Mouse (Mus musculus) cerebellum, postnatal 36 days (tissue): ENCODE data around the gene Serpina1b.
"Not testable (repeated sequence)": the region's sequence is repeated elsewhere in the genome, so short reads cannot be mapped to it uniquely, and the experiment has no call there.

Source experiments
- DNase-seq, 2 experiments: peaks; one replicate each; pipeline ENCODE4 v3.0.0; 2021 to 2022; ENCODE audit warnings: mixed read lengths in 2 of 2

Serpina1b gene

DNA sequence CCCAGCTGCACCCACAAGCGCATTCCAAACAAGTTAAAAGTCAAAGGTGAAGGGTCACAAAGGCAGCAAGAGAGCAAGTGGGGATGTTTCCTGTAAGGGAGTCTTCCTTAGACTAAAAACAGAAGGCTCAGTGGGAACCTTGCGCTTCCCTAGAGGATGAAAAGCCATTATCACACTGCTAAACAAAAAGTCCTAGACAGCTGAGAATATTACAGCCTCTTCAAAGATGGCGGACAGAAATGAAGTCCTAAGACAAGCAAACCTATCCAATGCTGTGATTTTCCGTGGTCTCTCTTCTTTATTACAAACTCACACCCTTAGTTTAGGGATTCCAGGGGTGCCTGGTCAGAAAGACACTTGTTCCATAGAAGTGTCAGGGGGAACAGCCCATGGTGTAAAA, at the start of gene Serpina1b:
Serpina1b (minus strand) TSS at position 101 of the 400 bp plus-strand sequence.
- DNase-seq, result not testable (repeated sequence)

DNA sequence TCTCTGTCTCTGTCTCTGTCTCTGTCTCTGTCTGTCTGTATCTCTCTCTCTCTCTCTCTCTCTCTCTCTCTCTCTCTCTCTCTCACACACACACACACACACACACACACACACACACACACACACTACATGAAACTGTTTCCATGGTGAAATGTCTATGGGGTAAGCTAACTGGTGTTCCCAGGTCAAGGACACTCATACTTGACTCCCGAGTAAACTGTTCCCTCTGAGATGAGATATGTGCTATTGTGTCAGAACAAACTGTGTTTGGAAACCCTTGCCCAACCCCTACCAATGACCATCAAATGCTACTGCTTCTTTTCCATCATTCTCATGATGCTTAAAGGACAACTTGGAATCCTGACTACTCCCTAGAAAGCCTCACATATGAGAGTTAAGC, 36.7 kb upstream of the Serpina1b start:
- DNase-seq, result not testable (repeated sequence)

DNA sequence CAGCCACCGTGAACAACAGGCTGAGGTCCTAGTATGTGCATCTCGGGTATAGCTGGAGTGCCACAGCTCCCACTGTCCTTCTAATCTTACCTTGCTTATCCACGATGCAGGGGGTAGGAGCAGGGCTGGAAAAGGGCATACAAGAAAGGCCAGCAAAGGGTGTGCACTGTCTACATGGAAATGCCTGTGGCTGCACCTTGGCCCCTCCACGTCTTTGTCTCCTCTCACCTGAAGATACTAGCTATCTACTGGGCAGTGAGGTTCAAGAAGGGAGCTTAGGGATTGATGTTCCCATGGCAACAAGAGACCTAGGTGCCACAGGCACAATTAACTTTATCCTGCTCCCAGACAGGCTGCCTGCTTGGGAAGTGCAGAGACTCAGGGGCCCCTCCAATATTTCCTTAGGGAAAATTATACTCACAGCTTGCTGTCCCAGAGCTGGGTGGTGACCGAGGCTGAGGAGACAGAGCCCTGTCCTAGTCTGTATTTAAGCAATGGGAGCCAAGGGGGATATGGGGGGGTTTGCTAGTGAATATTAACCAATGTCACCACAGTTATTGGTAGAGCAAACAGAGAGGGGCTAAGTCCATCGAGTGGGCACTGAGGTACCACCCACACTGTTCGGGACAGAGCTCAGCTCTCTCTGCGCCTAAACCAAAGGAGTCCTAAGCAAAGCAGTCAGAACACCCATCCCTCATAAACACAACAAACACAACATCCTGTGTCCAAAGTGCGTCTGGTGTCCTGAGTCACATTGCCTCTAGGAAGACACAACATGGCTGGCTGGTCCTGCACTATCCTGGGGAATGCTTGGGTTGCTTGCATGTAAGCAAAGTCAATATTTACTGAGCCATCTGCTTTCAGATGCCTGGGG, 33.2 kb upstream of the Serpina1b start, which contains the start of gene Serpina1a:
Serpina1a (minus strand) TSS at position 462 of the 874 bp plus-strand sequence.
- not testable (repeated sequence) for DNase-seq

DNA sequence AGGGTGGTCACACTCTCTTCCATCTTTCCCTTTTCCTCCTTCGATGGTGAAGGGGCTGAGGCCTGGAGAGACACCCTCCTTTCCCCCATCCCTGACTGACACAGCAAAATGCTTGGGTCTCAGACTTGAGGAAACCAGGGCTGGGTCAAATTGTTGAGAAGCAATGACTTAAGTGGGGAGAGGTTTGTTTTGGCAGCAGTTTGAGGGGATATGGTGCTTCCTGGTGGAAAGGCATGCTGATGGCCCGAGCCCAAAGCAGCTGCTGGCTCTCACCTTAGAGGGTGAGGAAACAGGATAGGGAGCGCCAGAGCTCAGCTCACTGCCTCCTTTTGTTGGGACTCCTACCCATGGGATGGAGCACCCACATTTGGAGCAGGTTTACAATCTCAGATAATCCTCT, 30.8 kb upstream of the Serpina1b start:
- no peak for DNase-seq

DNA sequence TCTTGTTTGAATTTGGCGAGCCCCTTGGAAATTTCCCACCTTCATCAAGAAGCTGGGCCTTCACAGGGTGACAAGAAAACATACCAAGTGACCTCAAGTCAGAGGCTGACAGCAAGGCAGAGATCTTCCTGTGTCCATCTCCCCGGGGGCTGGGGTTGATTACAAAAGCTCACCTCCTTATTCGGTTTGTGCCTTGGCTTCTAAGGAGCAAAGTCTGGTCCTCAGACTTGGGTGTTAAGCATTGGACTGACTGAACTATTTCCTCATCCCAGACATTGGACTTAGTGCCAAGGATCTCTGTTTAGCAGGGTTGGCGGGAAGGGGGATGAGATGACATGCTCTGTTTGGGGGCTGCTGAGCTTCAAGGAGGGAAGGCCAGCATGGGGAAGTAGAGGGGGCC, 30.4 kb upstream of the Serpina1b start:
- DNase-seq, result not testable (repeated sequence)

DNA sequence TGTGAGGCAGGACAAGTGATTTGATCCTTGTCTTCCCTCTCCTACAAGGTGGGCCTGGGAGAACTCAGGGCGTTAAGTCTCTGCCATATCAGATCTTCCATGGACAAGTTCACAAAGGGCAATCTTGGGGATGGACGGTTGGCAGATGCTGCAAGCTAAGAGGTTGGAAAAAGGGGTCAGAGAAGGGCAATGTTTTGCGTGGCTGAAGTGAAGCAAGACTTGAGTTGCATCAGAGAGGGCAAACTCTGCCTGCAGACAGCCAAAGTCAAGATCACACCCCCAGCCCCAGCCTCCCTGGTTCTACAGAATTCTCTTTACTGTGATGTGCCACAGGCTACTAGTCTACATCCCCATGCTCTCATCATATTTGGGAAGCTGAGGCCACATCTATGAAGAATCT, 29.4 kb upstream of the Serpina1b start:
- DNase-seq, result not testable (repeated sequence)

DNA sequence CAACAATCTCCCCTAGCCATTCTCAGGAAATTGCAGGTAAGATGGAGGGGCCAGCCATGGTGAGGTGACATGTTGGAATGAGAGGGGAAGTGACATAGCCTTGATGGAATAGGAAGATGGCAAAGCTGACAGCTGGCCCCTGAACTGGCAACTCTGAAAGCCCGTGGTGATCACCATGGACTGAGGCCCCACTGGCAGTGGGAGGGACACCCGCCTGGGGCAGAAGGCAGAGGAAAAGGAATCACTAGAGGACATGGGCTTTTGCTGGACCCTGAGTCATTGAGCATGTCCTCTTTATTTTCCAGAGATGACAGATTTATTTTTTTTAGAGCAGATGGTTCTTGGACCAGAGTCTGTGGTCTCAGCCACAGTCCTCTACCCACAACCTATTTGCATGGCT, 22.9 kb upstream of the Serpina1b start:
- not testable (repeated sequence) for DNase-seq

DNA sequence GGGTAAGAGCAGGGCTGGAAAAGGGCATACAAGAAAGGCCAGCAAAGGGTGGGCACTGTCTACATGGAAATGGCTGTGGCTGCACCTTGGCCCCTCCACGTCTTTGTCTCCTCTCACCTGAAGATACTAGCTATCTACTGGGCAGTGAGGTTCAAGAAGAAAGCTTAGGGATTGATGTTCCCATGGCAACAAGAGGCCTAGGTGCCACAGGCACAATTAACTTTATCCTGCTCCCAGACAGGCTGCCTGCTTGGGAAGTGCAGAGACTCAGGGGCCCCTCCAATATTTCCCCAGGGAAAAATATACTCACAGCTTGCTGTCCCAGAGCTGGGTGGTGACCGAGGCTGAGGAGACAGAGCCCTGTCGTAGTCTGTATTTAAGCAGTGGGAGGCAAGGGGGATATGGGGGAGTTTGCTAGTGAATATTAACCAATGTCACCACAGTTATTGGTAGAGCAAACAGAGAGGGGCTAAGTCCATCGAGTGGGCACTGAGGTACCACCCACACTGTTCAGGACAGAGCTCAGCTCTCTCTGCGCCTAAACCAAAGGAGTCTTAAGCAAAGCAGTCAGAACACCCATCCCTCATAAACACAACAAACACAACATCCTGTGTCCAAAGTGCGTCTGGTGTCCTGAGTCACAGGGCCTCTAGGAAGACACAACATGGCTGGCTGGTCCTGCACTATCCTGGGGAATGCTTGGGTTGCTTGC, 2.4 kb downstream of the Serpina1b start:
- not testable (repeated sequence) for DNase-seq

DNA sequence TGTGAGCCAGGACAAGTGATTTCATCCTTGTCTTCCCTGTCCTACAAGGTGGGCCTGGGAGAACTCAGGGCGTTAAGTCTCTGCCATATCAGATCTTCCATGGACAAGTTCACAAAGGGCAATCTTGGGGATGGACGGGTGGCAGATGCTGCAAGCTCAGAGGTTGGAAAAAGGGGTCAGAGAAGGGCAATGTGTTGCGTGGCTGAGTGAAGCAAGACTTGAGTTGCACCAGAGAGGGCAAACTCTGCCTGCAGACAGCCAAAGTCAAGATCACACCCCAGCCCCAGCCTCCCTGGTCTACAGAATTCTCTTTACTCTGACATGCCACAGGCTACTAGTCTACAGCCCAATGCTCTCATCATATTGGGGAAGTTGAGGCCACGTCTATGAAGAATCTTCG, 6.3 kb downstream of the Serpina1b start:
- not testable (repeated sequence) for DNase-seq

DNA sequence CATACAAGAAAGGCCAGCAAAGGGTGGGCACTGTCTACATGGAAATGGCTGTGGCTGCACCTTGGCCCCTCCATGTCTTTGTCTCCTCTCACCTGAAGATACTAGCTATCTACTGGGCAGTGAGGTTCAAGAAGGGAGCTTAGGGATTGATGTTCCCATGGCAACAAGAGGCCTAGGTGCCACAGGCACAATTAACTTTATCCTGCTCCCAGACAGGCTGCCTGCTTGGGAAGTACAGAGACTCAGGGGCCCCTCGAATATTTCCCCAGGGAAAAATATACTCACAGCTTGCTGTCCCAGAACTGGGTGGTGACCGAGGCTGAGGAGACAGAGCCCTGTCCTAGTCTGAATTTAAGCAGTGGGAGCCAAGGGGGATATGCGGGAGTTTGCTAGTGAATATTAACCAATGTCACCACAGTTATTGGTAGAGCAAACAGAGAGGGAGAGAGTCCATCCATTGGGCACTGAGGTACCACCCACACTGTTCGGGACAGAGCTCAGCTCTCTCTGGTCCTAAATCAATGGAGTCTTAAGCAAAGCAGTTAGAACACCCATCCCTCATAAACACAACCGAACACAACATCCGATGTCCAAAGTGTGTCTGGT, 56.8 kb downstream of the Serpina1b start, which contains the start of gene Serpina1d:
Serpina1d (minus strand) TSS at position 347 of the 606 bp plus-strand sequence.
- not testable (repeated sequence) for DNase-seq

DNA sequence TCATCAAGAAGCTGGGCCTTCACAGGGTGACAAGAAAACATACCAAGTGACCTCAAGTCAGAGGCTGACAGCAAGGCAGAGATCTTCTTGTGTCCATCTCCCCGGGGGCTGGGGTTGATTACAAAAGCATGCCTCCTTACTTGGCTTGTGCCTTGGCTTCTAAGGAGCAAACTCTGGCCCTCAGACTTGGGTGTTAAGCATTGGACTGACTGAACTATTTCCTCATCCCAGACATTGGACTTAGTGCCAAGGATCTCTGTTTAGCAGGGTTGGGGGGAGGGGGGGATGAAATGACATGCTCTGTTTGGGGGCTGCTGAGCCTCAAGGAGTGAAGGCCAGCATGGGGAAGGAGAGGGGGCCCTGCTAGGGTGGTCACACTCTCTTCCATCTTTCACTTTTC, 59.6 kb downstream of the Serpina1b start:
- DNase-seq, result not testable (repeated sequence)

DNA sequence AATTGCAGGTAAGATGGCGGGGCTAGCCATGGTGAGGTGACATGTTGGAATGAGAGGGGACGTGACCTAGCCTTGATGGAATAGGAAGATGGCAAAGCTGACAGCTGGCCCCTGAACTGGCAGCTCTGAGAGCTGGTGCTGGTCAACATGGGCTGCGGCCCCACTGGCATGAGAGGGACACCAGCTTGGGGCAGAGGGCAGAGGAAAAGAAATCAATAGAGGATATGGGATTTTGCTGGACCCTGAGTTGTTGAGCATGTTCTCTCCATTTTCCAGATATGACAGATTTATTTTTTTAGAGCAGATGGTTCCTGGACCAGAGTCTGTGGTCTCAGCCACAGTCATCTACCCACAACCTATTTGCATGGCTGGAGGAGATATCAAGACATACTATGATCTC, 67.1 kb downstream of the Serpina1b start:
- DNase-seq, result not testable (repeated sequence)

DNA sequence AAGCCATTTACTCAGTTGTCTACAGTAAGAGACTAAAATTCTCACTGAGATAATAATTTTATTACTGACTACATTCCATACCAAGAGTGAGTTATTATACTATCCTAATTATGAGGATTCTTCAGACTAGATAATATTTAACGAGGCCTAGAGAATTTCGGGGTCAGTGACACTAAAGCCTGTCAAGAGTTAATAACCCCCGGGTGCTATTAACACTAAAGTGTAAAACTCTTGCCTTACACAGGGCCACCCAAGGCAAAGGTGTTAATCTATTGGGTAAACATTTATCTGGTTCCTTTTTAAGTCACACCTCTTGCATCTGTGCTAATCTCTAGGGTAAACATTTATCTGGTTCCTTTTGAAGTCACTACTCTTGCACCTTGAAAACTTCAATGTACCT, 69.9 kb downstream of the Serpina1b start:
- not testable (repeated sequence) for DNase-seq

DNA sequence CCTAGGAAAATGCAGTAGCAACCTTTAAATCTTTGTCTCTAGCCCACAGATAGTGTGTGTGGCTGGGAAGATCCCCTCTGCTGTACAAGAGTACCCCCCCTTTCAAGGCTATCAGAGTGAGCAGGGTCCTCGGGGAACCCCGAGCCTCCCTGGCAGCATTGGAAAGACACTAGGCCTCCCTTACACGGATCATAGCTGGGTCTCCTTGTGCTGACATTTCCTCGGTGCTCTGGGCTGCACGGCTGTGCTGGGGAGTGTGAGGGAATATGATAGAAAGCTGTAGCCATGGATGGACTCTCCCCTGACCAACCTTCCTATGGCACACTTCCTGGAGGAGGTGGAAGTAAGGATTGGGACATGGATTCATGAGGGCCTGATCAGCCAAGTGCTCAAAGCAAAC, 84.2 kb downstream of the Serpina1b start:
- DNase-seq, result not testable (repeated sequence)

DNA sequence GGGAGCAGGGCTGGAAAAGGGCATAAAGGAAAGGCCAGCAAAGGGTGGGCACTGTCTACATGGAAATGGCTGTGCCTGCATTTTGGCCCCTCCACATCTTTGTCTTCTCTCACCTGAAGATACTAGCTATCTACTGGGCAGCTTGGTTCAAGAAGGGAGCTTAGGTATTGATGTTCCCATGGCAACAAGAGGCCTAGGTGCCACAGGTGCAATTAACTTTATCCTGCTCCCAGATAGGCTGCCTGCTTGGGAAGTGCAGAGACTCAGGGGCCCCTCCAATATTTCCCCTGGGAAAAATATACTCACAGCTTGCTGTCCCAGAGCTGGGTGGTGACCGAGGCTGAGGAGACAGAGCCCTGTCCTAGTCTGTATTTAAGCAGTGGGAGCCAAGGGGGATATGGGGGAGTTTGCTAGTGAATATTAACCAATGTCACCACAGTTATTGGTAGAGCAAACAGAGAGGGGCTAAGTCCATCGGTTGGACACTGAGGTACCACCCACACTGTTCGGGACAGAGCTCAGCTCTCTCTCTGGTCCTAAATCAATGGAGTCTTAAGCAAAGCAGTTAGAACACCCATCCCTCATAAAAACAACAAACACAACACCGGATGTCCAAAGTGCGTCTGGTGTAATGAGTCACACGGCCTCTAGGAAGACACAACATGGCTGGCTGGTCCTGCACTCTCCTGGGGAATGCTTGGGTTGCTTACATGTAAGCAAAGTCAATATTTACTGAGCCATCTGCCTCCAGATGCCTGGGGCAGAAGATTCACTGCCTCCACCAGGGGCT, 92.2 kb downstream of the Serpina1b start:
- not testable (repeated sequence) for DNase-seq

DNA sequence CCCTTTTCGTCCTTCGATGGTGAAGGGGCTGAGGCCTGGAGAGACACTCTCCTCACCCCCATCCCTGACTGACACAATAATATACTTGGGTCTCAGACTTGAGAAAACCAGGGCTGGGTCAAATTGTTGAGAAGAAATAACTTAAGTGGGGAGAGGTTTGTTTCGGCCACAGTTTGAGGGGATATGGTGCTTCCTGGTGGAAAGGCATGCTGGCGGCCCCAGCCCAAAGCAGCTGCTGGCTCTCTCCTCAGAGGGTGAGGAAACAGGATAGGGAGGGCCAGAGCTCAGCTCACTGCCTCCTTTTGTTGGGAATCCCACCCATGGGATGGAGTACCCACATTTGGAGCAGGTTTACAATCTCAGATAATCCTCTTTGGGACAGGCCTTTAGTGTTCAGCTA, 94.6 kb downstream of the Serpina1b start:
- DNase-seq, result not testable (repeated sequence)

DNA sequence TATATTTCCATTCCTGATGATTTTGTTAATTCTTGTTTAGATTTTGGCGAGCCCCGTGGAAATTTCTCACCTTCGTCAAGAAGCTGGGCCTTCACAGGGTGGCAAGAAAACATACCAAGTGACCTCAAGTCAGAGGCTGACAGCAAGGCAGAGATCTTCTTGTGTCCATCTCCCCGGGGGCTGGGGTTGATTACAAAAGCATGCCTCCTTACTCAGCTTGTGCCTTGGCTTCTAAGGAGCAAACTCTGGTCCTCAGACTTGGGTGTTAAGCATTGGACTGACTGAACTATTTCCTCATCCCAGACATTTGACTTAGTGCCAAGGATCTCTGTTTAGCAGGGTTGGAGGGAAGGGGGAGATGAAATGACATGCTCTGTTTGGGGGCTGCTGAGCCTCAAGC, 95.1 kb downstream of the Serpina1b start:
- not testable (repeated sequence) for DNase-seq

DNA sequence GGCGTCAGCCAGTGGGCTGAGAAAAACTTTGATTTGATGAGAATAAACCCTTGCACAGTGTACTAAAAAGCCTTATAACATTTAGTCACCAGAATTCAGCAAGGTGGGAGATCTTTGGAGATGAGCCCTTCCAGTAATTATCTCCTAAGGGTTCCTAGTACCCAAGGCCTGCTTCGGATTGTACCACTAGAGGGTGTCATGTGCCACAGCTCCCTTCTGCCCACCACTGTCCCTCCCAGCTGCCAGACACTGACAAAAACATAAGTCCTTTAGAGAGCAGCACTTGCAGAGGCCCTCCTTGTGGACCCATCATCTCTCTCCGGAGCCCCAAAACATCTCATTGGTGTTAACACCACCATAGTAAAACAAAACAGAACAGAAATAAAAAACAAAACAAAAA, 118.6 kb downstream of the Serpina1b start:
- DNase-seq, result no peak

DNA sequence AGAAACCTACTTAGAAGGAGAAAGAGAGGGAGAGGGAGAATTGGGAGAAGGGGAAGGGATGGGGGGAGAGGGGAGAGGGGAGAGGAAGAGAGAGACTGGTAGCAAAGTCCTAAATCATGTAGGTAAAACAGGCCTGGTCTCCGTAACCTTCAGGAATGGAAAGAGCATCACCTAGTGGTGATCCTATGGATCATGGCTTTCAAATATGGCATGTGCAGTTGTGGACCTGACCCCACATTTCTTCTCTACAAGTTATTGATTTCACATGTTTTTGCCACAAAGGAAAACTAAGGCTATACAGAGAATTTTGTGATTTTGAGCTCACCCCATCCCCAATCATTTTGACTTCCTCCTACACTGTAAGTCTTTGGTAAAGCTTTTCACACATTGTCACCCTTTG, 119.8 kb downstream of the Serpina1b start:
- no peak for DNase-seq

DNA sequence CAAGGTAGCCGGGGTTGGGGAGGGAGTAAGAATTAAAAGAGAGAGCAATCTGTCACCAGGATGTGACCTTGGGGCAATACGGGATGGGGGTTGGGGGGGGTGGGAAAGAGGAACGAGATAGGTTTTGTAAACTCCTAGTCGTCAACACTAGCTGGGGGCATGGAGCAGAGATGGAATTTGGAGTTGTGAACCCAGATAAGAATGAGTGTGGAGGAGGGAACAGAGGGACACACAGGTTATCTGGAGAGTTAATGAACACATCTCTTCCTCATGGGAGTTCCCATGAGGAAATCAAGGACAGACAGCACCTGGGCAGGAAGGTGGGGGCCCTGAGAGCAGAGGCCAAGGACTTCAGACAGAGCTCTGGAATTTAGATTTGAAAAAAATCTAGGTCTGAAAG, 124.1 kb downstream of the Serpina1b start:
- no peak for DNase-seq

DNA sequence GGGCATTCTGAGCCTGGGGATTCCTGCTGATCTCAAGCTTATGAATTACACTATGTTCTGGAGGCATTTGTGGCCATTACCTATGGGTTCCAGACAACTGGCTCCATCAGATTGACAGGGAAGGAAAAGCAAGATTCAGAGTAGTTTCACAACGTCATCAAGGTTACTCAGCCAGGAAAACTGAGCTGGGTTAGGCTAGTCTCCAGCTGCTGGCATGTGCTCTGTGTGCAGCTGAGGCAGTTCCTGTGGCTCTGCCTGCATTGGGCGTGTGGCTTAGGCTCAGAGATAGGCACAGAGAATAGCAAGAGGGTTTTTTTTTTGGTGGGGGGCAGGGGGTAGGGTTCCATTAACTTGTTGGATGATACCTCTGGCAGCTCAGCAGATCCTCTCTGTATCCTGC, 124.6 kb downstream of the Serpina1b start:
- DNase-seq, result no peak

DNA sequence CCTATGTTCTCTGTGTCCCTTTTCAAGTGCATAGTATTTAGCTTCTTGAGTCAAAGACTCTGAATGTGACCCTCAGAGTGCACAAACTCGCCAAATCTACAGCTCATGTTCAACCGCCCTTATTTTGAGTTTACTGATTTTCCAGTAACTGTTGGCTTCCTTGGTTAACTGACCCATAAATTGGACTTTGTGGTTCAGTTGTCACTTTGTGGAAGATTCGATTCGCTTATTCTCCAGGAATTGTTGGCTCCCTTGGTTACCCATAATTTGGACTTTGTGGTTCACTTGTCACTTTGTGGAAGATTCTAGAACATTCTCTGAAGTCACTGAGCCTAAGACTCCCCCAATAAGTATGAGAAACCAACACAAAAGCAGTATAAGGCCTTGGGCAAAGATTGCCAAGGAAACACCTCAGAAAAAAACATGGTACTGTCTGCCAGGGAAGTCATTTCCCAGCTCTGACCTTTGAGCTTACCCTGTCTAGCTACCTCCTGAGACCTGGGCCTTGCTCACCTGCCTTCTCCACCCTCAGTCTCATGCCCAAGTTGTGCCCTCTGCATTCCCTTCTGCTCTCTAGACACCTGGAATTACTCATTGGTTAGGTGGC, 129.9 kb downstream of the Serpina1b start:
- no peak for DNase-seq
